Mouse (Mus musculus) lung, embryonic 14.5 days (tissue): ENCODE measurements around the gene Matn1. TPM values are rescaled to one million over a fixed set of nuclear protein-coding genes. Genes with fewer than 3 reads are reported as not detected.
A peak's percentile ranks its signal among the peaks of the same experiment; 100 is the strongest.

Source experiments
- ATAC-seq: fragments of 200-750 bp; cut with Nextera tagmentation; 2 replicates; pipeline ENCODE4 v1.8.0; 2017; ENCODE audit warnings: mild to moderate bottlenecking, moderate TSS enrichment, moderate library complexity; ENCODE audit not compliant: insufficient read depth
- DNase-seq: peaks from one replicate; pipeline ENCODE4 v3.0.0-alpha.2; 2015
- H3K27ac ChIP-seq: fragments of 300-500 bp; sonication (generic); 2 replicates; pipeline ENCODE4 v1.5.1; 2014; ENCODE audit warnings: low read depth, mild to moderate bottlenecking, moderate library complexity
- H3K27me3 ChIP-seq: fragments of 300-500 bp; sonication (generic); 2 replicates; pipeline ENCODE4 v1.6.1; 2014; ENCODE audit warnings: low read length, control low read depth; ENCODE audit not compliant: insufficient read depth
- H3K36me3 ChIP-seq: fragments of 300-500 bp; sonication (generic); 2 replicates; pipeline ENCODE4 v1.6.1; 2014; ENCODE audit warnings: control low read depth; ENCODE audit not compliant: insufficient read depth
- H3K4me1 ChIP-seq: fragments of 300-500 bp; sonication (generic); 2 replicates; pipeline ENCODE4 v1.6.1; 2014; ENCODE audit warnings: antibody characterized with exemption, control low read depth; ENCODE audit not compliant: insufficient read depth
- H3K4me2 ChIP-seq: fragments of 300-500 bp; sonication (generic); 2 replicates; pipeline ENCODE4 v1.6.1; 2014; ENCODE audit warnings: mild to moderate bottlenecking
- H3K4me3 ChIP-seq: fragments of 300-500 bp; sonication (generic); 2 replicates; pipeline ENCODE4 v1.5.1; 2014; ENCODE audit warnings: low read depth, low read length
- H3K9ac ChIP-seq: fragments of 300-500 bp; sonication (generic); 2 replicates; pipeline ENCODE4 v1.6.1; 2014
- H3K9me3 ChIP-seq: fragments of 300-500 bp; sonication (generic); 2 replicates; pipeline ENCODE4 v1.6.1; 2016; ENCODE audit warnings: low read depth, low read length, control low read depth
- CTCF ChIP-seq: IDR thresholded peaks from 2 replicates; pipeline ENCODE4 v1.5.1; 2016; ENCODE audit warnings: antibody characterized with exemption, low read depth
- WGBS: fragments of 180-500 bp; shearing (Covaris S2); extraction: QIAGEN DNeasy Blood & Tissue Kit; methylation state at CpG from one replicate; pipeline ENCODE4 v1.1.7; 2014; 5-methylcytosine and 5-hydroxymethylcytosine counted together
- polyA plus RNA-seq: library from polyadenylated mRNA; unstranded; fragments of >200 nt; fragmentation: Nextera tagmentation; extraction: Ambion mirVana; gene quantifications from 2 replicates; pipeline ENCODE4 v1.2.1, GENCODE M21; 2014

Gene Matn1
- polyA plus RNA-seq, 1 experiment from 2014 or later, result not detected

GRCm38 (mm10) chr4:130926274-130926673 is 17.9 kb upstream of the Matn1 start:
- Histone ChIP-seq H3K4me2 (no peak overlapping the region), H3K4me1 (no peaks in the 10 kb centered on the region), H3K27ac (no peak overlapping the region), H3K9me3 (no peaks in the 10 kb centered on the region), H3K36me3 (no peaks in the 10 kb centered on the region), H3K4me3 (no peak overlapping the region), H3K27me3 (no peaks in the 10 kb centered on the region), H3K9ac (no peak overlapping the region)
- WGBS, result 49% methylated on average over 6 of the region's 6 CpGs
- no peak for DNase-seq
- TF ChIP-seq CTCF, result no peak
- no peak for ATAC-seq

DNA sequence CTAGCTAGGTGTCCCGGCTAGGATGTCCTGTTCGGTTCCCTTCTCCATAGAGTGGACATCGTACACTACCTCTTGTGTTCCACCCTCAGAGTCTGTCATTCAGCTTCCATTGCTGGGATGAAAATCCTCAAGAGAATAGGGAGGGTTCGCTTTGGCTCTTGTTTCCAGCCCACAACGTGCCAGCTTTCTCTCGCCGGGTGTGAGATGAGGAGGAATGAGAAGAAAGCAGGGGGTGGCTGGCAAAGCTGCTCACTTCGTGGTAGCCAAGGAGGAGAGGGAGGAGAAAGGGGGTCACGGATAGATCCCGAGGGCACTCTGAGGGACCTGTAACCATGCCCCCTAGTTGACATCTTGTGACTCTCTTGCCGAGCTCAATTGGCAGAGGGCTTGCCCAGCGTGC is 16.4 kb upstream of the Matn1 start:
- no peak overlapping the region for H3K4me2 ChIP-seq
- no peaks in the 10 kb centered on the region for H3K27me3 ChIP-seq

DNA sequence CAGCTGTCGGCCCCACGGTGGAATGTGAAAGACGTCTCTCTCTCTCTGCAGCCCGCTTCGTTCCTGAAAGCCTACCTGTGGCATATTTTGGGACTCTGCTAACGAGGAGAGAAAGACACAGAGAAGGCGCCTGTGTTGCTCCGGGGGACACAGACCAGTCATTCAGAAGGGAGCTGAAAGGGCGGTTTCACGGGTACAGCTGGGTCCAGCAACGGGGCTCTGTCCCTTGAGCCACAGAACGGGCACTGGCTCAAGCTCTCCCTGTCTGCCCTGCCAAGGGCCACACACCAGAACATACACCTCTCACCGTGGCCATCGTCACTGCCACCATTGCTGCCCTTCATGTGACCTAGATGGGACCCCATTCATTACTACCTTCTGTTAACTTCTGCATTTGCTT is 1.5 kb upstream of the Matn1 start:
- H3K4me3 ChIP-seq, result no peak overlapping the region
- no peaks in the 10 kb centered on the region for H3K9me3 ChIP-seq
- no peaks in the 10 kb centered on the region for H3K27me3 ChIP-seq
- no peak for TF ChIP-seq CTCF
- ATAC-seq (no peak), DNase-seq (no peak)
- H3K27ac ChIP-seq, result no peak overlapping the region
- WGBS, result 45% methylated on average over 14 of the region's 14 CpGs
- H3K4me2 ChIP-seq, result no peak overlapping the region
- no peak overlapping the region for H3K9ac ChIP-seq
- no peaks in the 10 kb centered on the region for H3K36me3 ChIP-seq
- H3K4me1 ChIP-seq, result no peaks in the 10 kb centered on the region

More for the DNA sequence above, 16.4 kb upstream of the Matn1 start:
- no peak for DNase-seq
- TF ChIP-seq CTCF, result no peak
- no peak overlapping the region for H3K27ac ChIP-seq
- H3K9ac ChIP-seq, result no peak overlapping the region
- H3K9me3 ChIP-seq, result no peaks in the 10 kb centered on the region
- no peaks in the 10 kb centered on the region for H3K4me1 ChIP-seq
- no peaks in the 10 kb centered on the region for H3K36me3 ChIP-seq
- no peak overlapping the region for H3K4me3 ChIP-seq
- ATAC-seq, result no peak
- 82% methylated on average over 12 of the region's 12 CpGs for WGBS

DNA sequence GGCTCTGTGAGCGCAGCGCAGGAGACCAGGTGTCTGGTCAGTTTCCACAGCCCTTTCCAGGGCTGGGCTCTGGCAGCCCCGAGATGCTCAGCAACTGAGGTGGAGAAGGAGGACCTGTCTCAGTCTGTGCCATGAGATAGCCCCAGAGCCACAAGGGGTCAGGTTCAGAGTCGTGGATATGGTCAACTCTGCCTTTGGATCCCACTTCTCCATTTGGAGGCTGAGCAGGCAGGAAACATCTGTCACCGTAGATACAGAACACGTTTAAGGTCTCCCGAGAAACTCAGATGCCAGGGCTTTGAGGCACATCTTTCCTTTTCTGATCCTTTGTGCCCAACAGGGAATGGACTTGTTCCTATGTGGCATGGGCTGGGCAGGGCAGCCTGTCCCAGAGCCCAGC is 594 bp downstream of the Matn1 start:
- Histone ChIP-seq H3K36me3 (no peaks in the 10 kb centered on the region), H3K9me3 (no peaks in the 10 kb centered on the region), H3K4me1 (no peaks in the 10 kb centered on the region), H3K27ac (no peak overlapping the region), H3K4me3 (no peak overlapping the region), H3K4me2 (no peak overlapping the region), H3K27me3 (no peaks in the 10 kb centered on the region), H3K9ac (no peak overlapping the region)
- TF ChIP-seq CTCF, result no peak
- WGBS, result 69% methylated on average over 7 of the region's 7 CpGs
- no peak for DNase-seq
- ATAC-seq, result no peak

GRCm38 (mm10) chr4:130947094-130947647 is 3.0 kb downstream of the Matn1 start:
- ATAC-seq (no peak), DNase-seq (peak; percentile 81)
- H3K27me3 ChIP-seq, result no peaks in the 10 kb centered on the region
- H3K27ac ChIP-seq, result no peak overlapping the region
- H3K4me3 ChIP-seq, result no peak overlapping the region
- WGBS, result 21% methylated on average over 13 of the region's 13 CpGs
- H3K4me2 ChIP-seq, result no peak overlapping the region
- H3K9me3 ChIP-seq, result no peaks in the 10 kb centered on the region
- H3K9ac ChIP-seq, result no peak overlapping the region
- H3K4me1 ChIP-seq, result no peaks in the 10 kb centered on the region
- no peaks in the 10 kb centered on the region for H3K36me3 ChIP-seq
- TF ChIP-seq CTCF, result peak; percentile 88

DNA sequence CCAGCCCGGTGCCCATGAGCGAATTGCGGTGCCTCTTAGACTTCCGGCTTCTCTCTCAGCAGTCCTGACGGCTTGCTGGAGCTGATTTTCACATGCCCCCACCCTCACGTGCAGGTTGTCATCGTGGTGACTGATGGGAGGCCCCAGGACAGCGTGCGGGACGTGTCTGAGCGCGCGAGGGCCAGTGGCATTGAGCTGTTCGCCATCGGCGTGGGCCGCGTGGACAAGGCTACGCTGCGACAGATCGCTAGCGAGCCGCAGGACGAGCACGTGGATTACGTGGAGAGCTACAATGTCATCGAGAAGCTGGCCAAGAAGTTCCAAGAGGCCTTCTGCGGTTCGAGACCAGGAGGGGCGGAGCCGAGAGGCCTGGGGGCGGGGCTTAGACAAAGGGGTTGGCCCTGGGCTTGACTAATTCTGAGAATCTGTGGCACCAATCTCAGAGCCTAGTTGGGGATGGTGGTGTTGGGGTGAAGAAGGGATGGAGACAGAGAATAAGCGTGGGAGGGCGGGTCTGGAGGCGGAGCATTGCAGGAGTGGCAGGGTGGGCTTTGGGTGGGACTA is 5.7 kb downstream of the Matn1 start:
- 75% methylated on average over 35 of the region's 35 CpGs for whole genome bisulfite sequencing
- no peak for TF ChIP-seq CTCF
- H3K4me2 ChIP-seq, result no peak overlapping the region

GRCm38 (mm10) chr4:130952531-130952930 is 8.3 kb downstream of the Matn1 start:
- Histone ChIP-seq H3K36me3 (no peaks in the 10 kb centered on the region), H3K27ac (no peak overlapping the region), H3K9ac (no peak overlapping the region), H3K9me3 (no peaks in the 10 kb centered on the region), H3K27me3 (no peaks in the 10 kb centered on the region), H3K4me2 (no peak overlapping the region), H3K4me3 (no peak overlapping the region), H3K4me1 (no peaks in the 10 kb centered on the region)
- DNase-seq (peak; percentile 55), ATAC-seq (no peak)
- TF ChIP-seq CTCF, result peak; percentile 59
- WGBS, result 25% methylated on average over 17 of the region's 17 CpGs

More for the DNA sequence above, 5.7 kb downstream of the Matn1 start:
- H3K4me3 ChIP-seq, result no peak overlapping the region
- H3K4me1 ChIP-seq, result no peaks in the 10 kb centered on the region
- no peaks in the 10 kb centered on the region for H3K27me3 ChIP-seq
- ATAC-seq (no peak), DNase-seq (no peak)
- no peak overlapping the region for H3K9ac ChIP-seq
- H3K36me3 ChIP-seq, result no peaks in the 10 kb centered on the region
- H3K27ac ChIP-seq, result no peak overlapping the region
- no peaks in the 10 kb centered on the region for H3K9me3 ChIP-seq

GRCm38 (mm10) chr4:130957156-130957555 is 13.0 kb downstream of the Matn1 start:
- no peaks in the 10 kb centered on the region for H3K9me3 ChIP-seq
- H3K27ac ChIP-seq, result no peak overlapping the region
- no peaks in the 10 kb centered on the region for H3K4me1 ChIP-seq
- H3K27me3 ChIP-seq, result no peaks in the 10 kb centered on the region
- no peak overlapping the region for H3K4me3 ChIP-seq
- DNase-seq, result no peak
- H3K4me2 ChIP-seq, result no peak overlapping the region
- no peak for TF ChIP-seq CTCF
- no peak overlapping the region for H3K9ac ChIP-seq
- H3K36me3 ChIP-seq, result no peaks in the 10 kb centered on the region
- no peak for ATAC-seq
- 77% methylated on average over 10 of the region's 10 CpGs for WGBS
